Mouse (Mus musculus) left cerebral cortex, adult 9 months (tissue): ENCODE results near the gene Adam22.
A peak's percentile ranks its signal among the peaks of the same experiment; 100 is the strongest.

Experiments used
- DNase-seq, 2 experiments: peaks; one replicate each; pipeline ENCODE4 v3.0.0; 2022; ENCODE audit warnings: low spot score in 2 of 2

The Adam22 gene

DNA sequence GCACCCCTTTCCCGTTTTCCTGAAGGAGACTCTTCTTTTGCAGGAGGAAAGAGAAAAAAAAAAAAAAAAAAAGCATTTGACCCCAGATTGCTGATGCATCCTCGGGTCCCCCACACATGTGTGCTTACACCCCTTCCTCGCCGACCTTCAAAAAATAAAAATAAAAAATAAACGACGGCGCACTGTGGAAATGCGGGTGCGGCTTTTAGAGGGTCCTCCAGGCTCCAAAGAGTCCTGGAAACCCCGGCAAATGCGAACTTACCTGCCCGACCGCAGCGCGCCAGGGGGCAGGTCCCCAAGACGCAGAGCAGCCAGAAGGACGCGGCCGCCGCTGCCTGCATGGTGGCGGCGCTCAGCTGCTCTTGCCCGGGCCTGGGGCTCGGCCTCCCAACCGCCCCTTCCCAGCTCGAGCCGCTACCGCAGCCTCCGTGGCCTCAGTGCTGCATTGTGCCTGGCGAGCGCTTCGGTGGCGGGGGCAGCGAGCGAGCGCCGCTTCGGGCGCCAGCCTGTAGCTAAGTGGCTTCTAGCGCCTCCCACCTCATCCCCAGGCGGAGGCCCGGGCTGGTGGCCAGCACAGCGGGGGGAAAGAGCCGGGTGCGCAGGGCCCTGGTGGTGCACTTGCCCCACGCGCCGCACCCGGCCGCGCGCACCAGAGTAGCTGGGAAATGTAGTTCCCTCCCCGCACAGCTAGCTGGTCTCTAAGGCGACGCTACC is at the start of gene Adam22:
Gene Adam22 (minus strand): TSS at position 547 of the 714 bp plus-strand sequence.
- peak; percentile 79 to 94 for DNase-seq

DNA sequence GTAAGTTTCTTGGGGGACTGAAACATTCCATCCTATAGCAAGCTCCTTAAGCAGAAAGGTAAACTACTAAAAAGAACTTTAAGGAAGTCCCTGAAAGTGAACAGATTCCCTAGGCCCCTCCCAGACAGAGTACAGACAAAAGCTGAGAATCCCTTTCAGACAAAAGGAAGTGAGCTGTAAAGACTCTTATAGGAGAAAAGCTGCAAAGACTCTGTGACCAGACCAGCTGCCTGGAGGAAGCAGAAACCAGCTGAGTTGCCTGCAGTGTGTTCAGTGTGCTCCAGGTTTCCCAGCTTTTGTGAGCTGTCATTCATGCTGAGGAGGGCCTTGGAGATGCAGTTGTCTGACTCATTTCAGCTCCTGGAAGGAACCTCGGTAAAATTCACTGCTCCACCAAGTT is 49.5 kb upstream of the Adam22 start:
- DNase-seq: no peak

DNA sequence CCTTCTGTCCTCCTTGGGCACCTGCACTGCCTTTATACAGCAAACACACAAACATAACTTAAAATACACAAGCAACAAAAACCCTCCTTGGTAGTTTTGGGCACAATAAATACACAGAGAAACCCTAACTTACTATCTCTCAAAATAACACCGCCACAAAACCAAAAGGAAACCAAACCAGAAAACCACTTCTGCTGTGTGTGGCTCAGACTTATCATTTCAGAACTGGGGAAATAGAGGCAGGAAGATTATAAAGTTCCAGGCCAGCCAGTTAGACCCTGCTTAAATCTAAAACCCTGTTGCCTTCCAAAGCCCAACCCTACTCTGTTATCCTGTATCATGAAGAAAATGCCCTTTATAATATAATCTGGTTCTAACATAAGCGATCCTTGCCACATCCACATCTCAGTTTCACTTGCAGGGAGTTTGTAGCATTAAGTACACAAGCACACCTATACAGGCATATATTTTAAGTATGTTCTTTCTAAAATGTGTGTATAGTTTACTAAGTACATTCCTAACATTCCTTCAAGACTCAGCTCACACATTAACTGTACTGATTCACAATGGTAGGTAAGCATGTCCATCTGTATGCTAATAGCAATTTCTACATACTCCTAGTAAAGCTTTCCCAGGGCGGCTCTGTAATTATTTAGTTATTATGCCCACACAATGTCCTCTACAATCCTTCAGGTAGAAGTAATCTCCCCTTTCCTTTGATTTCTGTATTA is 48.9 kb upstream of the Adam22 start:
- DNase-seq: no peak

DNA sequence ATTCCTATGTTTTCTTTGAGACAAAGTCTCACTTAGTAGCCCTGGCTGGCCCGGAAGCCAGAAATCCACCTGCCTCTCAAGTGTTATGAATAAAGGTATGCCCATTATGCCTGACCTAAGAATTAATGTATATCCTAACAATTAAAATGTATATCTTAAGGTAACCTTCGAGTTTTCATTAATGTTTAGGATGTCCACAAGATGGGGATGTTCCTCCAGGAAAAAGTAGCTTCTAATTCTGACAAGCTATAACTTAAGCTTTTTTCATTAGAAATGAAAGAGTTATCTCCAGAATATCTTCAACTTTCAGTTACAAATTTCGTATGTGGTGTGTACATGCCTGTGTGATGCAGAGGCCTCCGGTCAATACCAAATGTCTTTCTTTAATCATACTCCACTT is 40.8 kb upstream of the Adam22 start:
- no peak for DNase-seq

DNA sequence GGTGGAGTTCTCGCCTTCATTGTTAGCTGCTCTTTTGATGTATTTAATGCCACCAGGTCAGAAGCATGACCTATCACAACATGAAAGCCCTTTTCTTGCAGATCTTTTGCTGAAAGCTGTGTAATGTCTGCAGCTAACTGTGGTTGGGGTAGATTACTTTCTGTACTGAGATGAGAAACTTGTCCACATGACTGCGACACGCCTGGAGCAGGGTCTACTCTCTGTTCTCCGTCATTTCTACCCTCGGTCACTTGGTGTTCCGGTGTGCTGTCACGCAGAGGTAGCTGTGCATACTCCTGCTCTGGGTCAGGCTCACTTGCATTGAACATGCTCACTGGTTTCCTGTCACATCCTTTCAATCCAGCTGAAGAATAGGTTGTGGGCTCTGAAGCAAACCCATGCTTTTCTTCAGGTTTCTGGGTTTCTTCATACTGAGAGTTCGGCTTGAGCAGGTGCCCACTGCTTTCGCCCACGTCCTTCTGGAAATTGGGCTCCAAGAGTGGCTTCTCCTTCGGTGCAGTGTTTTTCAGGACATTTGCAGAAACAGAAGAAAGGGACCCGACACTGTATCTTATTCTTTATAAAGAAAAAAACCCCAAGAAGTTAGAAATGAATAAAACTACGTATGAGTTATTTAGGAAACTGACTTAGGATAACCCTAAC is 29.8 kb upstream of the Adam22 start:
- peak in 1 of 2 experiments; percentile 10 for DNase-seq

DNA sequence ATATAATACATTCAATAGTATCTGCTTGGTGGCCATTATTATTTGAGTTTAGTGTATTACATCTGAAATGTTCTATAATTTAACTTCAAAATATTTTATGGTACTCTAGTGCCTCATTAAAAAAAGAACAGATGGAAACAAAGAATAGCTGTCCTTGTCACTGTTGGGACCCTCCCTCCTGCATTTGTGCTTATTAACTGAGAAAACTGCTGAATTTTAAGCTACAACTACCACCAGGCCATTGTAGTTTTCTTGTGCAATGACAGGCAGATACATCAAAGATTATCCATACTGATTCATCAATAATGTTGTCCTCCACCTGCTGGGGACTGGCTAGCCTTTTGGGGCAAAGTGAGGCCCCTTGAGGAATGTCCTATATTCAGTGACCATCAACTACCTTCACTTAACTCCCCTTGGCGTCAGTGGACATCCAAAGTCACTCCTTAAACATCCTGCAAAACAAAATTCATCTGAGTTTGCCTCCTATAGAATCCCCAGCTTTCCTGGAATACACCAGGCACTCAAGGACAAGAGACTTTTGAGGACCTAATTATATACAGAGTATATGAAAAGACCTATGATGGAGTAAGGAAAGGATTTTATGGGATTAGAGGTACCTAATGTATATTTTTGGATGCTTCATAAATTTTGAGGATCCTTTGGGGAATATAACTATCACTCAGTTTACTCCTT is 26.1 kb upstream of the Adam22 start:
- no peak for DNase-seq

DNA sequence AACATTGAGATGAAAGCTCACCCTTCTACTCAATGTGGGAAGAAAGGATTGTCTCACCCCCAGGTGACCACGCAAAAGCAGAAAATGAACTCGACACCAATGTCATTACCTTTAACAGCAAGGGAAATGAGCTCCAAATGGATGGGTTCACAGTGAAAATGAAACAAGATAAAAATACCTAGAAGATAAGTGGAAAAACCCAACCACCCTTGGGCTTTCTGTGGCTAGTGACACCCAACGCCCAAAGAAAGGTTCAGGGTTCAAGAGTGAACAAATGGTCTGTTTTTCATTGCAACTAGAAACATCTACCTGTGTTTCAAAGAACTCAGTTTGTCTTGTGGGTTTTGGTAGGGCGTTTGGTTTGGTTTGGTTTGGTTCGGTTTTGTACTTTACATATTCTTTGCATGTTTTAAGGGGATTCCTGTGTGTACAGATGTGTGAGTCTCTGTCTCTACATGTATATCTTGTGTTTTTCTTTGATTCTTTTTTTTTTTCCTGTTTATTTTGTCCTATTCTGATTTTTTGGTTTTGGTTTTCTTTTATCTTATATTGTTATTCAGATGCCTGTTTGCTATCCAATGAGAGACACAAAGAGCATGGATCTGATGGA is 6.4 kb upstream of the Adam22 start:
- DNase-seq: no peak

DNA sequence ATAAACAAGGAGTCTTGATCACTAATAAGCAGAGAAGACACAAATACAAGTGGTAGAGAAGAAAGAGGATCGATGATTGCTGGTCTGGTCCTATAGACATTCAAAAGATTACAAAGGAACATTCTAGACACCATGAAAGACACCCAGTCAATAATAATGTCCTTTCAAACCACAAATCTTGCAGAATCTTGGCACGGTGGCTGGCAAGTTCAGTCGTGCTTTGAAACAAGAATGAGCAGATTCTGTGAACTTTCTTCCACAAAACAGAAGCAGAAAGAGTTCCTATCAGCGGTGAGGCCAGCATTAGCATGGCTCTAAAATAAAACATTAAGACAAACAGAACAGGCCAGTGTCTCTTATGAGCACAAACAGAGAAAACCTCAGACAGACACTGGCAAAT is 5.5 kb upstream of the Adam22 start:
- DNase-seq: no peak

DNA sequence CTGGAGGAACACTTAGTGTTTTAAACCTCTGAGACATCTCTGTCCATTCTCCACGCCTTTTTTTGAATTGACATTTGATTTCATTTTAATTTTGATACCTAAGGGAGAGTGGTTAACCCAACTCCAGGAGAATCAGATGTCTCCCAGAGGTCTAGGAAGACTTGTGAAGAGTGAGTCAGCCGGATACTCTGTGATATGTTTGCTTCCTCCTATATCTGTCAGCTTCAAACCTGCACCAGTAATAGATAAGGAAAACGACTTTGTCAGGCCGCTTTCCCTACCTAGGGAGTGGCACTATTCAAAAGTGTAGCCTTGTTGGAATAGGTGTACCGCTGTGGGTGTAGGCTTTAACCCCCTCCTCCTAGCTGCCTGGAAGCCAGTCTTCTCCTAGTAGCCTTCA is 821 bp upstream of the Adam22 start:
- DNase-seq: no peak

DNA sequence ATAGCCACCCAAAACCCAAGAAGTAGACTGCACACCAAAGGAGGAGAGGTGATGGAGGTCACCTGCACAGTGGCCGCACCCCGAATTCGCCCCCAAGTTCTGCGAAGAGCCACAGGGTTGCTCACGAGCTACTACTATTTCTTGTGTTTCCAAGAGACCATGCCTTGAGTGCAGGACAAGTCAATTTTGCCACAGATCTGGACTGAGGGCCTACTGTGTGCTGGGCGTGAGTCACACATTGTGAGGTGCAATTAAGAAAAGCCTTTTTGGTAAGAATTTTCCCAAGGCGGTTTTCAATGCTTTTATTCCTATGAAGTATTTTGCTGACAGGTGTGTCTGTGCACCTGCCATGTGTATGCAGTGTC is 350 bp upstream of the Adam22 start:
- no peak for DNase-seq

DNA sequence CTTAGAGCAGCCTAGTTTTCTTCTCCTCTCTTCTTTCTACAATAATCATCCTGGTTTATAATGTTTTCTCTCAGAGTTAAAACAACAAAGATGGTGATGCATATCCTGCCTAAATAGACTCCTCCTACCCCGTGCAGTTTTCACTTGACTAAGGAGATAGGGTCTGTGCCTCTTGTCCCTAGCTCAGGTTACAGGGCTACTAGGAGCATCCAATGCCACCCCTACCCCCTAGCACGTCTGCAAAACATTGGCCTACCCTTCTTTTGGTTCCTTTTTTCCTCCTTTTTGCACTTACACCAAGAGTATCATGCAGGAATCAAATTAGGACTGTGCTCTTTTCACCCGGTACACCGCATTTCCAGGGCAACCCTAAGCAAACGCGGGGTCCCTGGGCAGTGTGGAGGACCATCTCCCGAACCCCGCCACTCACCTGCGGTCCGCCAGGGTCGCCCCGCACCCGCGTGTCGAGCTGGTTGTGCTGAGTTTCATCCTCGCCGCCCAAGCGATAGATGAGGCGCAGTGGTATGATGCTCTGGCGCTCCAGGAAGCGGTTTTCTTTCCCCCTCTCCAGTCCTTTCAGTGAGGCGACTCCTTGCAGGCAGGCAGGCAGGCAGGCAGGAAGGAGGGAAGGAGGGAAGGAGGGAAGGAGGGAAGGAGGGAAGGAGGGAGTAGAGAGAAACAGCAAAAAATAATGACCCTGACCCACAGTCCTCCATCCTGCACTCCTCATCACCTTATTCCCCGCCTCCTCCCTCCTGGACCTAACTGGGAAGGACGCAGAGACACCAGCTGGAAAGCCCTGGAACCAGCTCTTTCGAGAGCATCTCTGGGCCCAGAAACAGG is 968 bp downstream of the Adam22 start:
- DNase-seq: peak in 1 of 2 experiments; percentile 53

DNA sequence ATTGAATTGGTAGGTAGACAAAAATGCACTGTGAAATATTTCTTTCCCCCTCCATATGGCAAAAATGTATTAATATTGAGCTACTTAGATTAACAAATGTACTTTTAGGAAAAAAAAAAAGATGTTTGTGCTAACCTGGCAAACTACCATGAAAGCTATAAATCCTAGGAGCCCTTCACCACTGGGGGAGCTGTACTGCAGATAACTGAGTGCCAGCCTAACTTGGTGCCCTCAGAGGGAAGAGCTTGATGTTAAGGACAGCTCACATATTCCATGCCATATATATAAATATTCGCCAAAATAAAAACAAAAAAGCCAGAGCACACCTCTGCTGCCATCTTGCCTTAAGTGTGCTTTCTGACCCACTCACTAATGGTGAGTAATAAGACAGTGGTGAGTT is 5.6 kb downstream of the Adam22 start:
- no peak for DNase-seq

DNA sequence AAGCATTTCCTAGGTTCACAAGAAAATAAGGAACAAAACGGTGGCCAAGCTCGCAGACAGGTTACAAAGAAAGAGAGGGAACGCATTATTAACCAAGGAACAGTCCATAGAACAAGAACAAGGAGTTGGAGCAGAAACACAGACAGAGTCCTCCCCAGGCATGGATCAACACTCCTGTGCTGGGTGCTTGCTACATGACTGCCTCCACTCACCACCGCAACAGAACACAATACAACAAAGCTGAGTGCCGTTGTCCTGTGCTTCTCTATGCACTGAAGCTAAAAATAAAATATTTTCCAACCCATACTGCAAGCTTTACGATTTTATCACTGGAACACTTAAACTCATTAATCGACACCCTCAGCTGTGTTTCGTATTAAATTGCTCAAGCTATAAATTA is 10.3 kb downstream of the Adam22 start:
- no peak for DNase-seq

DNA sequence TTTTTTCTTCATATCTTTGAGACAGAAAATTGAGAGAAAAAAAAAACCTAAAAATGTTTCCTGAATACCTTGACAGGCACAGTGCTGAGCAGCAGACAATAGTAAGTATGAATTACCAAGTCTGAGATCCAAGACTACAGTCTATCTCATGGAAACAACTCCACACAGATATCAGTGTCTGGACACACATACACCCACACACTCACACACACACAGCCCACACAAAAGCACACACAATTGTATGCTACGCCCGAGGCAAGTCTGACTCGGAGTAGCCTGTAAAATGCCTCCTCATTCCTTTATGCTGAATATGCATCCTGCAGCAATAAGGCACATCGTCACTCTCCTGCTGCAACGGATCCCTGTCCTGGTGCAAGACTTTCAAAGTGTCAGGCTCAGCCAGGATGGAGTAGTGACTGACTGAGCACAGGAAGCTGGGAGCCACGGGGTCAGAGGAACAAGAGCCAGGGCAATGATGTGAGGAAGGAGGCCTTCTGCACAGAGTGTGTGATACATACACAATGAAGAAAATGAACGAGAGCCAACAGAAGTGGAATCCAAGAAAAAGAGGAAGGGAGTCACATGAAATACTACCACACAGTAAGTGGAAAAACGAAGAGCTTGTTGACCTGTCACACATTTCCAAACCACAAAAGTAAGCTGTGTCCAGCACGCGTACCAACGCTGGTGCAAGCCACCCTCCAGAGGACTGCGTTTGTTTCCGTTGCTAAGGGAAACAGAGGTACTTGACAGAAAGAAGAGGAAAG is 10.9 kb downstream of the Adam22 start:
- DNase-seq: no peak

DNA sequence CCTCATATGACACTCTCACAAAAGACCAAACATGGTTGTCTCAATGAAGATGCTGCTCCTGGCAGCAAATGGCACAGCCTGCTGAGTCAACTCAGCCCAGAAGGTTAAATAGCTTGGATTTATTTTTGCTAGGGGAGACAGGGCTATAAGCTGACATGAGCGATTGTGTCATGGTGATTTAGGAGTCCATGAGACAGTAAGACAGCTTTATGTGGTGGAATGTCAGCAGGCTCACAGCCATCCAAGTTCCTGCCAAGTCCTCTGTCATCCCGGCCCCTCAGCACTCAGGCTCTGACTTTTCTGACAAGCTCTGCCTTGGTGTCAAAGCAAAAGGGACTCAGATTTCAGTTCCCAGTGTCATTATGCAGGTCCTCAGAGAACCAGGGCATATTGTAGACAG is 11.6 kb downstream of the Adam22 start:
- no peak for DNase-seq

DNA sequence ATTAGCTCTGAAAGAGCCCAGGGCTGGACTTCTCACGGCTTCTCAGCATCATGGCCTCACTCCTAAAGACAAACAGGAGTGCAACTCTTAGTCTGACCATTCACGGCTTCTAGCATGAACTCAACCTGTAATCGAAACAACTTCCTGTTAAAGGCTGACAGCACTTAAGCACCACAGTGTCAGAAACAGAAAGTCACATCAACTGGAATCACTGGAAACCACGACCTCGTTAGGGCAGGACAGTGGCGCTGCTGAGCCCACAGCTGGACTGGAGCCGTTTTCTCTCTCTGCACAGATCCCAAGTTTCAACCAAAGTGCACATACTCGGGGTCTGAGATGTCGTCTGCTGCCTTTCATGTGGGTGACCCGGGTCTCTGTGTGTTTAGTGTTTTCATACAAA is 18.4 kb downstream of the Adam22 start:
- DNase-seq: no peak

DNA sequence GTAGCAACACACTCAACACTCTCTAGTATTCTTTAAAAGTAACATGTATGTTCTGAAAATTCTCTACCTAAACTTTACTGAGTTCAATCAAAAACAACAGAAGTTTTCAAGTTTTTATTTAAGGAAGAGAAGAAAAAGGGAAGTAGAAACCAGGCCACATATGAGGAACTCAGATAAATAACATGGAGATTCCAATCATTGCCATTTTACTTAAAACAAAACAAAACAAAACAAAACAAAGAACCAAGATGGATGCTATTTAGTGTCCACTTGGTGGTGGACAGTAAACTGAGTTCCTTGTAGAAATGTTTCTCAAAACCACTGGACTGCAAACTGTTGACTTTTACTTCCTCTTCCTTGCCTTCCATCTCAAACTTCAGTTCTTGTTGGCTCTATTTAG is 21.6 kb downstream of the Adam22 start:
- DNase-seq: no peak

DNA sequence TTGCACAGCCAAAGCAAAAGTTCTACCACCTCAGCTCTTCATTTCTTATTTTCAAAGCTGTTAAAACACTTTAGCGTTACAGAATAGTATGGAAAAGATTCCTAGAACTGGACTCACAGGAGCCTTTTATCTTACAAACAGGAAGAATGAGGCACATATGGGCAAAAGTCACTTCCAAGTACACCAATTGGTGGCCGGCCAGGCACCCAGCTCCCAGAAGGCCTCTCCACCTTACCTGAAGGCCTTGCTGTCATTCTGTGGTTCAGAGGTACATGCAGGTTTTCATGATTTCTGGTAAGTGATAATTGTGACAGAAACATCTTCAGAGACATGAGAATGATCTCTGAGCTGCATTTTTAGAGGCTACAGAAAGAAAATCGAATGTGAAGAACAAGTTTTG is 24.7 kb downstream of the Adam22 start:
- no peak for DNase-seq

DNA sequence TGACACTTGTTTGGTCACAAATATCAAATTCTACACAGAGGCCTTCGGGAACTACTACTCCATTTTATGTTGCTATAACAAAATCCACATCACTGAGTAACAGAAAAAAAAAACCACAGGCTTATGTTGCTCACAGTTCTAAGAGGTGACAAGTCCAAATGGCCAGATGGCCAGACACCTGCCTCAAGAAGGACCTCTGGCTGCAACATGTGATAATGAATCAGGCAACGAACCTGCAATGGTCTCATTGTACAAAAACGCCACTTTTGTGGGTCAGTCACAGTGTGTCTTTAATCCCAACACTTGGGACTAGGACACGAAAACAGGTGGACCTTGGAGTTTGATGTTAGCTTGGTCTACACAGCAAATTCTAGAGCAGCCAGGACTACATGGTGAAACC is 26.3 kb downstream of the Adam22 start:
- no peak for DNase-seq

DNA sequence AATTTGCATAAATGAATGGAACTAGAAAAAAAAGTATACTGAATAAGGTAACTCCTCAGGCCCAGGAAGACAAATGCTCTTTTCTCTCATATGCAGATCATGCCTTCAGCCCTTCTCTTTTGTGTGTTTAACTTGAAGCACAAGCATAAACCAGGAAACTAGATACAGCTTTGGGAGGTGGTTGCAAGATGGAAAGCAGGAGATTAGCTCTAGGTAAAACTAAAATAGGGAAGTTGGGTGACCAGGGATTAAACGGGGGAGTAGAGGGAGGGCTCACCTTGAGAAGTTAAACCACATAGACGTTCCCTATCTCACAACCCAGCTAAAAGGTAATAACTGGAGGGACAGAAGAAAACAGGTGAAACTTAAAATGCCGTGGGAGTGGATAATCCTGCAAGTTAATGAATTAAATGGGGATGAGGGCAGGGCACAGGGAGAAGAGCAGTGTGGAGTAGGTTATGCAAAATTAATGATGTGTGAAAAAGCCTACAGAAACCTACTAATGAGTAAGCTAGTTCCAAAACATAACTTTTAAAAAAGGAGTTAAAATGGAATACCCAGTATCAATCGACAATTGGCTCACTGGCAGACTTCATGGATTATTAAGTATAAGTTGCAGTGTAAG is 40.2 kb downstream of the Adam22 start:
- no peak for DNase-seq
